Mouse (Mus musculus): ENCODE results near the gene Rab33b. TPM values are rescaled to one million over a fixed set of nuclear protein-coding genes. Genes with fewer than 3 reads are reported as not detected.
"Not testable (repeated sequence)": the region's sequence is repeated elsewhere in the genome, so short reads cannot be mapped to it uniquely, and the experiment has no call there.

The Rab33b gene
- 31.2 and 33.7 TPM in 2 replicates for polyA plus RNA-seq (2015; fragmentation: Nextera tagmentation; extraction: Ambion mirVana)

GRCm38 (mm10) chr3:51483741-51484359, at the start of gene Rab33b:
Gene Rab33b (plus strand): TSS chr3:51483920.
- H3K36me3 ChIP-seq (ENCODE audit: control insufficient read depth, insufficient read depth), result no peaks in the 10 kb centered on the region
- H3K9ac ChIP-seq (replicated peaks; ENCODE audit: low read depth, low read length), result peak within 1 kb of the TSS; percentile 88
- peak; percentile 94 for ATAC-seq
- peak within 1 kb of the TSS; percentile 96 for H3K27ac ChIP-seq (ENCODE audit: low read length)
- peak within 1 kb of the TSS; percentile 84 for H3K4me2 ChIP-seq (ENCODE audit: low read length)
- H3K27me3 ChIP-seq (replicated peaks; ENCODE audit: control insufficient read depth, insufficient read depth, low read length), result no peaks in the 10 kb centered on the region
- H3K9me3 ChIP-seq (ENCODE audit: control insufficient read depth, low read length), result no peaks in the 10 kb centered on the region
- under 1% methylated on average over 69 of the region's 70 CpGs for WGBS
- H3K4me3 ChIP-seq (replicated peaks; ENCODE audit: low read length), result peak within 1 kb of the TSS; percentile 52
- peaks cover 28% of the 10 kb centered on the region for H3K4me1 ChIP-seq (replicated peaks; ENCODE audit: control insufficient read depth, insufficient read depth, low read length)

GRCm38 (mm10) chr3:51434364-51434763, 49.4 kb upstream of the Rab33b start:
- not testable (repeated sequence) for H3K27me3 ChIP-seq (replicated peaks; ENCODE audit: control insufficient read depth, insufficient read depth, low read length); H3K4me3 ChIP-seq (replicated peaks; ENCODE audit: low read length); H3K27ac ChIP-seq (ENCODE audit: low read length); H3K9me3 ChIP-seq (ENCODE audit: control insufficient read depth, low read length); H3K9ac ChIP-seq (replicated peaks; ENCODE audit: low read depth, low read length); H3K4me2 ChIP-seq (ENCODE audit: low read length); H3K36me3 ChIP-seq (ENCODE audit: control insufficient read depth, insufficient read depth); H3K4me1 ChIP-seq (replicated peaks; ENCODE audit: control insufficient read depth, insufficient read depth, low read length); ATAC-seq
- 88% methylated on average over 5 of the region's 5 CpGs for WGBS

GRCm38 (mm10) chr3:51434871-51435595, 48.7 kb upstream of the Rab33b start:
- WGBS, result 96% methylated on average over 3 of the region's 3 CpGs
- no peaks in the 10 kb centered on the region for H3K9me3 ChIP-seq (ENCODE audit: control insufficient read depth, low read length)
- no peak overlapping the region for H3K4me3 ChIP-seq (replicated peaks; ENCODE audit: low read length)
- no peak overlapping the region for H3K27ac ChIP-seq (ENCODE audit: low read length)
- no peak overlapping the region for H3K9ac ChIP-seq (replicated peaks; ENCODE audit: low read depth, low read length)
- peaks cover 3% of the 10 kb centered on the region for H3K36me3 ChIP-seq (ENCODE audit: control insufficient read depth, insufficient read depth)
- no peak overlapping the region for H3K4me2 ChIP-seq (ENCODE audit: low read length)
- ATAC-seq, result no peak
- no peaks in the 10 kb centered on the region for H3K4me1 ChIP-seq (replicated peaks; ENCODE audit: control insufficient read depth, insufficient read depth, low read length)
- H3K27me3 ChIP-seq (replicated peaks; ENCODE audit: control insufficient read depth, insufficient read depth, low read length), result no peaks in the 10 kb centered on the region

GRCm38 (mm10) chr3:51468530-51468929, 15.2 kb upstream of the Rab33b start:
- Histone ChIP-seq H3K4me2 (ENCODE audit: low read length) (no peak overlapping the region), H3K4me1 (replicated peaks; ENCODE audit: control insufficient read depth, insufficient read depth, low read length) (no peaks in the 10 kb centered on the region), H3K9me3 (ENCODE audit: control insufficient read depth, low read length) (no peaks in the 10 kb centered on the region), H3K27ac (ENCODE audit: low read length) (no peak overlapping the region), H3K36me3 (ENCODE audit: control insufficient read depth, insufficient read depth) (peaks cover 34% of the 10 kb centered on the region), H3K9ac (replicated peaks; ENCODE audit: low read depth, low read length) (no peak overlapping the region), H3K4me3 (replicated peaks; ENCODE audit: low read length) (no peak overlapping the region), H3K27me3 (replicated peaks; ENCODE audit: control insufficient read depth, insufficient read depth, low read length) (no peaks in the 10 kb centered on the region)
- WGBS, result 74% methylated on average over 2 of the region's 2 CpGs
- no peak for ATAC-seq

- Histone ChIP-seq H3K4me1 (replicated peaks; ENCODE audit: control insufficient read depth, insufficient read depth, low read length) (no peaks in the 10 kb centered on the region), H3K36me3 (ENCODE audit: control insufficient read depth, insufficient read depth) (peaks cover 20% of the 10 kb centered on the region), H3K9me3 (ENCODE audit: control insufficient read depth, low read length) (no peaks in the 10 kb centered on the region), H3K27me3 (replicated peaks; ENCODE audit: control insufficient read depth, insufficient read depth, low read length) (no peaks in the 10 kb centered on the region), H3K4me3 (replicated peaks; ENCODE audit: low read length) (no peak overlapping the region), H3K4me2 (ENCODE audit: low read length) (no peak overlapping the region), H3K9ac (replicated peaks; ENCODE audit: low read depth, low read length) (no peak overlapping the region), H3K27ac (ENCODE audit: low read length) (no peak overlapping the region)
- no peak for ATAC-seq
- 90% methylated on average over 4 of the region's 4 CpGs for WGBS
Observed at GRCm38 (mm10) chr3:51475706-51476105, 8.0 kb upstream of the Rab33b start.

- 46% methylated on average over 2 of the region's 2 CpGs for WGBS
Observed at GRCm38 (mm10) chr3:51479893-51480292, 3.8 kb upstream of the Rab33b start.

GRCm38 (mm10) chr3:51481059-51481458, 2.7 kb upstream of the Rab33b start:
- H3K9ac ChIP-seq (replicated peaks; ENCODE audit: low read depth, low read length), result no peak overlapping the region
- H3K4me3 ChIP-seq (replicated peaks; ENCODE audit: low read length), result no peak overlapping the region
- peaks cover 23% of the 10 kb centered on the region for H3K4me1 ChIP-seq (replicated peaks; ENCODE audit: control insufficient read depth, insufficient read depth, low read length)
- ATAC-seq, result no peak
- H3K27me3 ChIP-seq (replicated peaks; ENCODE audit: control insufficient read depth, insufficient read depth, low read length), result no peaks in the 10 kb centered on the region
- no peaks in the 10 kb centered on the region for H3K9me3 ChIP-seq (ENCODE audit: control insufficient read depth, low read length)
- H3K4me2 ChIP-seq (ENCODE audit: low read length), result no peak overlapping the region
- no peak overlapping the region for H3K27ac ChIP-seq (ENCODE audit: low read length)
- no peaks in the 10 kb centered on the region for H3K36me3 ChIP-seq (ENCODE audit: control insufficient read depth, insufficient read depth)

More at GRCm38 (mm10) chr3:51479893-51480292, 3.8 kb upstream of the Rab33b start:
- Histone ChIP-seq H3K4me2 (ENCODE audit: low read length) (no peak overlapping the region), H3K27ac (ENCODE audit: low read length) (no peak overlapping the region), H3K9me3 (ENCODE audit: control insufficient read depth, low read length) (no peaks in the 10 kb centered on the region), H3K4me3 (replicated peaks; ENCODE audit: low read length) (no peak overlapping the region), H3K27me3 (replicated peaks; ENCODE audit: control insufficient read depth, insufficient read depth, low read length) (no peaks in the 10 kb centered on the region), H3K4me1 (replicated peaks; ENCODE audit: control insufficient read depth, insufficient read depth, low read length) (peaks cover 12% of the 10 kb centered on the region), H3K36me3 (ENCODE audit: control insufficient read depth, insufficient read depth) (peaks cover 6% of the 10 kb centered on the region; the same call in 1 of the 2 replicates), H3K9ac (replicated peaks; ENCODE audit: low read depth, low read length) (no peak overlapping the region)
- no peak for ATAC-seq

- no peak overlapping the region for H3K4me2 ChIP-seq (ENCODE audit: low read length)
- H3K4me3 ChIP-seq (replicated peaks; ENCODE audit: low read length), result no peak overlapping the region
- no peak overlapping the region for H3K9ac ChIP-seq (replicated peaks; ENCODE audit: low read depth, low read length)
- H3K9me3 ChIP-seq (ENCODE audit: control insufficient read depth, low read length), result no peaks in the 10 kb centered on the region
- no peaks in the 10 kb centered on the region for H3K36me3 ChIP-seq (ENCODE audit: control insufficient read depth, insufficient read depth)
- H3K27me3 ChIP-seq (replicated peaks; ENCODE audit: control insufficient read depth, insufficient read depth, low read length), result no peaks in the 10 kb centered on the region
- no peak for ATAC-seq
- H3K4me1 ChIP-seq (replicated peaks; ENCODE audit: control insufficient read depth, insufficient read depth, low read length), result peaks cover 28% of the 10 kb centered on the region
- 44% methylated on average over 3 of the region's 3 CpGs for WGBS
- H3K27ac ChIP-seq (ENCODE audit: low read length), result no peak overlapping the region
Observed at GRCm38 (mm10) chr3:51481881-51482280, 1.8 kb upstream of the Rab33b start.

- Histone ChIP-seq H3K9me3 (ENCODE audit: control insufficient read depth, low read length) (no peaks in the 10 kb centered on the region), H3K36me3 (ENCODE audit: control insufficient read depth, insufficient read depth) (no peaks in the 10 kb centered on the region), H3K4me3 (replicated peaks; ENCODE audit: low read length) (no peak overlapping the region; the same call in 1 of the 2 replicates), H3K27ac (ENCODE audit: low read length) (no peak overlapping the region), H3K4me2 (ENCODE audit: low read length) (peak overlapping the region; percentile 84), H3K9ac (replicated peaks; ENCODE audit: low read depth, low read length) (peak overlapping the region; percentile 88; the same call in 1 of the 2 replicates), H3K4me1 (replicated peaks; ENCODE audit: control insufficient read depth, insufficient read depth, low read length) (peaks cover 28% of the 10 kb centered on the region), H3K27me3 (replicated peaks; ENCODE audit: control insufficient read depth, insufficient read depth, low read length) (no peaks in the 10 kb centered on the region)
- no peak for ATAC-seq
- 80% methylated on average over 3 of the region's 3 CpGs for WGBS
Observed at GRCm38 (mm10) chr3:51482781-51483180, 939 bp upstream of the Rab33b start.

Data from forebrain, embryonic 16.5 days (tissue).